Mouse (Mus musculus): ENCODE data around the gene Olfr403. TPM values are rescaled to one million over a fixed set of nuclear protein-coding genes. Genes with fewer than 3 reads are reported as not detected.

Gene Olfr403
- polyA plus RNA-seq, 1 experiment: not detected

DNA sequence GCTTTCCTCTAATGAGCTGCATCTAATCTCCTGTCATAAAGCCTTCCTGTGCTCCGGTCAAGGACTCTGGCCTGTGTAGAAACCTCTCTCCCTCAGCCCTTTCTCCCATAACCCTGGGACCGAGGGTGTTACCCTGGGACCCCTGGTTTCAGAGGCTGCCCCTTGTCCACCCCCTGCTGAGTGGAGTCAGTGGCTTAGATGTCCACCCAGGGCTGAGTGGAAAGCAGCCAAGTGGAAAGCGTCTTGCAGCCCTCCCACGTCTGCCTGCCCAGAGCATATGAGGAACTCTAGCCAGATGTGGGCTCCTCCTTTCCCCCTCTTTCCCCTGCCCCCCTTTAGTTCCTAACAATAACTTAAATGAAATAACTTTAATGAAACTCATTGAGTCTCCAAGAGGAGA lies 2.9 kb upstream of the Olfr403 start:
- no peaks in the 10 kb centered on the region for H3K79me2 ChIP-seq (ENCODE audit: control insufficient read depth, insufficient read depth)

GRCm38 (mm10) chr11:74183745-74184144 lies 2.3 kb upstream of the Olfr403 start:
- Histone ChIP-seq H3K27me3 (ENCODE audit: control insufficient read depth, insufficient read depth, insufficient read length) (no peaks in the 10 kb centered on the region), H3K4me2 (ENCODE audit: low read depth) (no peak overlapping the region), H3K79me2 (ENCODE audit: control insufficient read depth, insufficient read depth) (no peaks in the 10 kb centered on the region), H3K36me3 (ENCODE audit: control insufficient read depth, insufficient read depth) (no peaks in the 10 kb centered on the region), H3ac (ENCODE audit: control insufficient read depth, insufficient read length) (no peak overlapping the region), H3K4me3 (no peak overlapping the region)
- no peak for TF ChIP-seq USF1 (IDR thresholded peaks at IDR 0.05; ENCODE audit: low read depth)

More for the DNA sequence above, 2.9 kb upstream of the Olfr403 start:
- Histone ChIP-seq H3K4me3 (no peak overlapping the region), H3ac (ENCODE audit: control insufficient read depth, insufficient read length) (no peak overlapping the region), H3K27me3 (ENCODE audit: control insufficient read depth, insufficient read depth, insufficient read length) (no peaks in the 10 kb centered on the region), H3K36me3 (ENCODE audit: control insufficient read depth, insufficient read depth) (no peaks in the 10 kb centered on the region), H3K4me2 (ENCODE audit: low read depth) (no peak overlapping the region)
- TF ChIP-seq E2F4 (IDR thresholded peaks at IDR 0.05; ENCODE audit: insufficient read depth) (no peak), MYOD1 (IDR thresholded peaks at IDR 0.05; ENCODE audit: control insufficient read depth in 1 of 3, insufficient read length in 2 of 3, low read depth in 2 of 3) (no peak), TCF12 (IDR thresholded peaks at IDR 0.05; ENCODE audit: insufficient read depth, poor library complexity, severe bottlenecking) (no peak), USF1 (IDR thresholded peaks at IDR 0.05; ENCODE audit: low read depth) (no peak), SRF (IDR thresholded peaks at IDR 0.05; ENCODE audit: control insufficient read depth, insufficient read length, low read depth) (no peak), CEBPB (IDR thresholded peaks at IDR 0.05; ENCODE audit: insufficient read depth, poor library complexity, severe bottlenecking) (no peak), TCF3 (IDR thresholded peaks at IDR 0.05; ENCODE audit: insufficient read length, low read depth) (no peak), MAX (IDR thresholded peaks at IDR 0.05; ENCODE audit: low read depth) (no peak), MYOG (IDR thresholded peaks at IDR 0.05; ENCODE audit: control insufficient read depth in 1 of 3, insufficient read depth in 1 of 3, insufficient read length in 2 of 3, low read depth in 2 of 3) (no peak), POLR2AphosphoS2 (IDR thresholded peaks at IDR 0.05; ENCODE audit: insufficient read length, low read depth) (no peak), POLR2A (IDR thresholded peaks at IDR 0.05; ENCODE audit: insufficient read length, low read depth) (no peak), REST (IDR thresholded peaks at IDR 0.05; ENCODE audit: insufficient read depth, insufficient read length) (no peak)

DNA sequence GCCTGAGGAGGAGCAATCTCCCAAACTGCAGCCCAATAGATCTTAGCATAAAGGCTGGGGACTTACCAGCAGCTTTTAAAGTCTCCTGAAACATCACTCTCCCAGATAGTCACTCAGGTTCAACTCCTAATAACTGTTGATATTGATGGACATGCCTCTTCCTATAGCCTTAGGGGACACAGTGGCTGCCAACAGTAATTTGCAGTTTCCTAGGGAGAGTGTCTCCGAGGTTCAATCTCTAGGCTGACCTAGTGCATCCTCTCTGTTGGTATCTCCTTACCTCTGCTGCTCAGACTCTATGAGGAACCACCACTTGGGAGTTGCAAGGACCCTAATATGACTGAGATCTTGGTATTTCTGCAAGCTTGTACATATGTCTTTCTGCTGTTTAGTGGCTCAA lies 25.2 kb downstream of the Olfr403 start, which contains the start of gene Olfr43:
TSS of gene Olfr43 (minus strand) at position 101 of the 400 bp plus-strand sequence.
- no peaks in the 10 kb centered on the region for H3K27me3 ChIP-seq (ENCODE audit: control insufficient read depth, insufficient read depth, insufficient read length)
- H3ac ChIP-seq (ENCODE audit: control insufficient read depth, insufficient read length): no peak within 1 kb of the TSS
- no peaks in the 10 kb centered on the region for H3K79me2 ChIP-seq (ENCODE audit: control insufficient read depth, insufficient read depth)
- TF ChIP-seq MYOD1 (IDR thresholded peaks at IDR 0.05; ENCODE audit: control insufficient read depth in 1 of 3, insufficient read length in 2 of 3, low read depth in 2 of 3) (no peak), POLR2A (IDR thresholded peaks at IDR 0.05; ENCODE audit: insufficient read length, low read depth) (no peak)
- no peak within 1 kb of the TSS for H3K4me2 ChIP-seq (ENCODE audit: low read depth)
- no peak within 1 kb of the TSS for H3K4me3 ChIP-seq
- H3K36me3 ChIP-seq (ENCODE audit: control insufficient read depth, insufficient read depth): no peaks in the 10 kb centered on the region

DNA sequence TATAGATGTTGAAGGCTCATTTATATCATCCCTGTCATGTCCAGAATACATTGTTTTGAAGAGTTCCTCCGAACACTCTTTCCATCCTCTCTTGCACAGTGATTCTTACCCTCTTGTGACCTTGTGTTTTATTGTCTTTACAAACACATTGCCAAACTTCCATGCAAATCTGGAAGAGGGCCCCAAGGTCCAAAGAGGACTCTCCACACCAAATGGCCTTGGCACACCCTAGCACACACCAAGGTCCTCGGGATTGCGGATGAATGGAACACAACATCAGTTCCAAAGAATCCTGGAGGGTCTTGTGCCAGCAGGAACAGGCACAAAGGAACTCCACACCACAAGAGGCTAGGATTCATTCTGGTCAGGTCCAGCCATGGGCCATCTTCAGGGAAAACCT lies 55.2 kb downstream of the Olfr403 start:
- Histone ChIP-seq H3K36me3 (ENCODE audit: control insufficient read depth, insufficient read depth) (no peaks in the 10 kb centered on the region), H3K27me3 (ENCODE audit: control insufficient read depth, insufficient read depth, insufficient read length) (no peaks in the 10 kb centered on the region), H3K4me3 (no peak overlapping the region), H3ac (ENCODE audit: control insufficient read depth, insufficient read length) (no peak overlapping the region), H3K4me2 (ENCODE audit: low read depth) (no peak overlapping the region), H3K79me2 (ENCODE audit: control insufficient read depth, insufficient read depth) (no peaks in the 10 kb centered on the region)
- TF ChIP-seq REST (IDR thresholded peaks at IDR 0.05; ENCODE audit: insufficient read depth, insufficient read length) (no peak), SRF (IDR thresholded peaks at IDR 0.05; ENCODE audit: control insufficient read depth, insufficient read length, low read depth) (no peak), MAX (IDR thresholded peaks at IDR 0.05; ENCODE audit: low read depth) (no peak), POLR2AphosphoS2 (IDR thresholded peaks at IDR 0.05; ENCODE audit: insufficient read length, low read depth) (no peak), CEBPB (IDR thresholded peaks at IDR 0.05; ENCODE audit: insufficient read depth, poor library complexity, severe bottlenecking) (no peak), TCF12 (IDR thresholded peaks at IDR 0.05; ENCODE audit: insufficient read depth, poor library complexity, severe bottlenecking) (no peak), POLR2A (IDR thresholded peaks at IDR 0.05; ENCODE audit: insufficient read length, low read depth) (no peak), MYOD1 (IDR thresholded peaks at IDR 0.05; ENCODE audit: control insufficient read depth in 1 of 3, insufficient read length in 2 of 3, low read depth in 2 of 3) (no peak)

Other genes starting within 250 kb of the Olfr403 start
- gene Olfr23, start 249.6 kb upstream of the Olfr403 start, polyA plus RNA-seq (2012; fragmentation: generic; extraction: Trizol): not detected
- not detected for gene Olfr397, start 225.4 kb upstream of the Olfr403 start, polyA plus RNA-seq (2012; fragmentation: generic; extraction: Trizol)
- gene Olfr398, start 195.8 kb upstream of the Olfr403 start, polyA plus RNA-seq (2012; fragmentation: generic; extraction: Trizol): not detected
- not detected for gene Olfr139, start 129.7 kb upstream of the Olfr403 start, polyA plus RNA-seq (2012; fragmentation: generic; extraction: Trizol)
- not detected for gene Olfr399, start 129.6 kb upstream of the Olfr403 start, polyA plus RNA-seq (2012; fragmentation: generic; extraction: Trizol)
- gene Zfp616, start 116.3 kb upstream of the Olfr403 start, polyA plus RNA-seq (2012; fragmentation: generic; extraction: Trizol): not detected
- not detected for gene Olfr401, start 72.5 kb upstream of the Olfr403 start, polyA plus RNA-seq (2012; fragmentation: generic; extraction: Trizol)
- not detected for gene Olfr402, start 32.7 kb upstream of the Olfr403 start, polyA plus RNA-seq (2012; fragmentation: generic; extraction: Trizol)
- gene Olfr43, start 25.1 kb downstream of the Olfr403 start, polyA plus RNA-seq (2012; fragmentation: generic; extraction: Trizol): not detected
- gene Olfr406, start 73.6 kb downstream of the Olfr403 start, polyA plus RNA-seq (2012; fragmentation: generic; extraction: Trizol): not detected
- gene Olfr59, start 97.5 kb downstream of the Olfr403 start, polyA plus RNA-seq (2012; fragmentation: generic; extraction: Trizol): not detected
- not detected for gene Olfr410, start 151.8 kb downstream of the Olfr403 start, polyA plus RNA-seq (2012; fragmentation: generic; extraction: Trizol)
- not detected for gene Olfr411, start 166.4 kb downstream of the Olfr403 start, polyA plus RNA-seq (2012; fragmentation: generic; extraction: Trizol)
- not detected for gene Olfr412, start 175.8 kb downstream of the Olfr403 start, polyA plus RNA-seq (2012; fragmentation: generic; extraction: Trizol)